Mouse (Mus musculus) heart, postnatal 0 days (tissue): Measurements from ENCODE around the gene Atf5.

Experiments used
- CTCF ChIP-seq: IDR thresholded peaks from 2 replicates; pipeline ENCODE4 v1.5.1; 2016; ENCODE audit warnings: antibody characterized with exemption, control low read depth, low read depth
- EP300 ChIP-seq: IDR thresholded peaks from 2 replicates; pipeline ENCODE4 v1.6.1; 2016; ENCODE audit warnings: antibody characterized with exemption, low read depth

DNA sequence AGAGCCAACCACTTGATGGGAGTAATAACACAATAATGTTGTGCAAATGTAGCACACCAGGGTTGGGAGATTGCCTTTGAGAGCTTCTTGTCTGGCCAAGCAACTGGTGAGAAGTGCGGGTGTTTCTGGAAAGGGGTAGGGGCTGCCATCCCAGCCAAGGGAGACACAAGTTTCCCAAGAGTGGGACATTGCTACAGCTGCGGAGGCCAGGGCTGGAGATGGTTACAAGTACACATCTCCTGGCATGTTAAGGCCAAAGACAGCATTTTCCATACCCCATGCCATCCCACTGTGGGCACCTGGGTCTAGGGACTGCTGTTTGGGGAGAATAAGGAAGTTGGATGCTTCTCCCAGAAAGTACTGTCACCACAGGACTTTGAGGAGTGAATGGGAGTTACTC lies 36.6 kb upstream of the Atf5 start:
- TF ChIP-seq CTCF, result no peak
- TF ChIP-seq EP300, result no peak
